Comparison of ENCODE assay signal across 8 mouse cellular contexts in genomic region chr7:35118099-35118781, GRCm38 (mm10). TPM values are rescaled to one million over a fixed set of nuclear protein-coding genes. Genes with fewer than 3 reads are reported as not detected.
DNase-seq lines count a peak whose midpoint lies in the region; ATAC-seq and TF ChIP-seq lines count a peak whose summit lies in the region.

No protein-coding gene starts in this region.

- 0 out of 2 replicates have a peak, but pooled peaks have one; percentile 18 for ATAC-seq in cerebellum, adult (ENCODE audit: insufficient number of reproducible peaks, low FRiP score, low TSS enrichment)
- ATAC-seq in embryonic facial prominence, embryonic 11.5 days (replicated peaks; ENCODE audit: insufficient number of reproducible peaks, low FRiP score, low TSS enrichment, low read depth), result peak; percentile 53; the same call in 1 of the 2 replicates
- ATAC-seq in limb, embryonic 13.5 days (ENCODE audit: low FRiP score, low read depth), result peak; percentile 76
- ATAC-seq in midbrain, embryonic 12.5 days (ENCODE audit: low FRiP score, low read depth), result peak; percentile 61; the same call in 1 of the 2 replicates

- H3K4me1 ChIP-seq in embryonic facial prominence, embryonic 11.5 days (ENCODE audit: control insufficient read depth, insufficient read depth, low read length), result peaks cover 7% of the 10 kb centered on the region
- H3K4me1 ChIP-seq in heart, adult 2 months (ENCODE audit: control insufficient read depth, insufficient read depth, low read length), result no peaks in the 10 kb centered on the region
- H3K4me1 ChIP-seq in limb, embryonic 13.5 days, result peaks cover 25% of the 10 kb centered on the region
- H3K4me1 ChIP-seq in midbrain, embryonic 12.5 days, result peaks cover 21% of the 10 kb centered on the region
- H3K4me1 ChIP-seq in small intestine, adult 2 months (ENCODE audit: control insufficient read depth, insufficient read depth, insufficient read length, low read length), result peaks cover 18% of the 10 kb centered on the region

- TF ChIP-seq CTCF in heart, adult 2 months (IDR thresholded peaks at IDR 0.05), result peak; percentile 71
- peak; percentile 64; the same call in 1 of the 2 replicates for TF ChIP-seq CTCF in small intestine, adult 2 months (IDR thresholded peaks at IDR 0.05; ENCODE audit: extremely low read depth, insufficient read length, insufficient replicate concordance, low read depth, low read length)

- H3K4me3 ChIP-seq in embryonic facial prominence, embryonic 11.5 days (ENCODE audit: low read depth, low read length), result peak overlapping the region; percentile 50
- peak overlapping the region; percentile 69 for H3K4me3 ChIP-seq in heart, adult 2 months
- peak overlapping the region; percentile 62 for H3K4me3 ChIP-seq in limb, embryonic 13.5 days
- H3K4me3 ChIP-seq in midbrain, embryonic 12.5 days, result peak overlapping the region; percentile 57
- H3K4me3 ChIP-seq in small intestine, adult 2 months (ENCODE audit: low read depth, low read length), result peak overlapping the region; percentile 92

- intact Hi-C loops in heart, adult 2 months (cut with DNase I), result loop anchor here (1.0 to 5.0 kb wide), 4 partner anchors 37 to 144 kb away; partner anchors contain the start of gene Cebpg

- TF ChIP-seq EP300 in heart, adult 2 months (IDR thresholded peaks at IDR 0.05; ENCODE audit: insufficient read depth, low read depth, low read length), result no peak

- TF ChIP-seq POLR2A in heart, adult 2 months (IDR thresholded peaks at IDR 0.05; ENCODE audit: insufficient read depth, low read depth, low read length), result peak; percentile 62
- no peak; the same call in 1 of the 2 replicates for TF ChIP-seq POLR2A in small intestine, adult 2 months (IDR thresholded peaks at IDR 0.05; ENCODE audit: low read depth, low read length)

- peaks cover 48% of the 10 kb centered on the region for H3K27me3 ChIP-seq in embryonic facial prominence, embryonic 11.5 days (ENCODE audit: control insufficient read depth, insufficient read depth, low read length)
- H3K27me3 ChIP-seq in heart, adult 2 months (ENCODE audit: control insufficient read depth, insufficient read depth, low read length), result peaks cover 5% of the 10 kb centered on the region
- H3K27me3 ChIP-seq in limb, embryonic 13.5 days, result peaks cover 77% of the 10 kb centered on the region
- H3K27me3 ChIP-seq in midbrain, embryonic 12.5 days, result peaks cover 81% of the 10 kb centered on the region
- H3K27me3 ChIP-seq in small intestine, adult 2 months (ENCODE audit: control insufficient read depth, insufficient read depth, low read length), result no peaks in the 10 kb centered on the region

- no peak for DNase-seq in cerebellum, adult 11 months
- DNase-seq in embryonic facial prominence, embryonic 11.5 days (ENCODE audit: low spot score), result peak; percentile 90
- peak; percentile 89 for DNase-seq in heart, adult 2 months
- DNase-seq in kidney, adult 11 months, result peak; percentile 80

- peak overlapping the region; percentile 61 for H3K9ac ChIP-seq in embryonic facial prominence, embryonic 11.5 days (replicated peaks; ENCODE audit: low read length)
- H3K9ac ChIP-seq in heart, adult 2 months (ENCODE audit: low read depth, low read length), result peak overlapping the region; percentile 81
- peak overlapping the region; percentile 68 for H3K9ac ChIP-seq in limb, embryonic 13.5 days
- H3K9ac ChIP-seq in midbrain, embryonic 12.5 days (replicated peaks), result peak overlapping the region; percentile 41

- H3K9me3 ChIP-seq in embryonic facial prominence, embryonic 11.5 days (replicated peaks; ENCODE audit: control insufficient read depth, low read length), result no peaks in the 10 kb centered on the region
- H3K9me3 ChIP-seq in limb, embryonic 13.5 days, result no peaks in the 10 kb centered on the region
- H3K9me3 ChIP-seq in midbrain, embryonic 12.5 days, result no peaks in the 10 kb centered on the region

- no peaks in the 10 kb centered on the region for H3K79me2 ChIP-seq in heart, adult 2 months (replicated peaks; ENCODE audit: control insufficient read depth, insufficient read depth, low read length)

- H3K36me3 ChIP-seq in embryonic facial prominence, embryonic 11.5 days (replicated peaks; ENCODE audit: control insufficient read depth, insufficient read depth, low read depth, low read length), result no peaks in the 10 kb centered on the region
- H3K36me3 ChIP-seq in heart, adult 2 months (ENCODE audit: control insufficient read depth, insufficient read depth, low read length), result no peaks in the 10 kb centered on the region
- H3K36me3 ChIP-seq in limb, embryonic 13.5 days, result no peaks in the 10 kb centered on the region
- H3K36me3 ChIP-seq in midbrain, embryonic 12.5 days, result no peaks in the 10 kb centered on the region
- no peaks in the 10 kb centered on the region for H3K36me3 ChIP-seq in small intestine, adult 2 months (ENCODE audit: control insufficient read depth, insufficient read depth, low read length)

- no peak overlapping the region for H3K27ac ChIP-seq in embryonic facial prominence, embryonic 11.5 days (replicated peaks; ENCODE audit: low read depth, low read length)
- peak overlapping the region; percentile 87 for H3K27ac ChIP-seq in heart, adult 2 months
- peak overlapping the region; percentile 67 for H3K27ac ChIP-seq in limb, embryonic 13.5 days
- H3K27ac ChIP-seq in midbrain, embryonic 12.5 days (replicated peaks), result no peak overlapping the region
- H3K27ac ChIP-seq in small intestine, adult 2 months (ENCODE audit: insufficient read depth, low read depth, low read length), result peak overlapping the region; percentile 99

- under 1% methylated on average over 49 of the region's 49 CpGs for WGBS in embryonic facial prominence, embryonic 11.5 days
- WGBS in heart, adult 2 months, result under 1% methylated on average over 49 of the region's 49 CpGs
- WGBS in limb, embryonic 13.5 days, result under 1% methylated on average over 49 of the region's 49 CpGs
- under 1% methylated on average over 49 of the region's 49 CpGs for WGBS in midbrain, embryonic 12.5 days
- WGBS in small intestine, adult 2 months, result under 1% methylated on average over 49 of the region's 49 CpGs

- H3K4me2 ChIP-seq in embryonic facial prominence, embryonic 11.5 days (ENCODE audit: low read depth, low read length), result peak overlapping the region; percentile 96
- peak overlapping the region; percentile 95 for H3K4me2 ChIP-seq in limb, embryonic 13.5 days (replicated peaks)
- peak overlapping the region; percentile 97 for H3K4me2 ChIP-seq in midbrain, embryonic 12.5 days (replicated peaks)

RNA-seq across cellular contexts. Expression of gene Cebpa, which starts 0.9 kb away (rescaled TPM):
- 0.79 and 0.90 TPM in 2 replicates for polyA plus RNA-seq in embryonic facial prominence, embryonic 11.5 days (2014; fragmentation: Nextera tagmentation; extraction: Ambion mirVana)
- 1 to 10 TPM; 7.3 to 7.8 TPM for total RNA-seq in heart, adult 2 months (2021)
- polyA plus RNA-seq in heart, adult 2 months (2012; rRNA removed), result 8.6 and 16.5 TPM in 2 replicates
- 2.0 and 2.2 TPM in 2 replicates for polyA plus RNA-seq in limb, embryonic 13.5 days (2015; fragmentation: Nextera tagmentation; extraction: Ambion mirVana)
- polyA plus RNA-seq in midbrain, embryonic 12.5 days (2016; fragmentation: Nextera tagmentation; extraction: Ambion mirVana), result 0.77 TPM in 2 replicates
- polyA plus RNA-seq in small intestine, adult 2 months (2012; rRNA removed), result 39.2 and 105 TPM in 2 replicates

Comparison
In these comparisons a context has a peak if more than half of its experiments do, and no peak if none do; other contexts are left out.
1. ATAC-seq: peak in every context shown above with its lines; median percentile 76 in limb, embryonic 13.5 days; 61 in midbrain, embryonic 12.5 days; 53 in embryonic facial prominence, embryonic 11.5 days; 18 in cerebellum, adult.
2. H3K27ac ChIP-seq: peak in heart, adult 2 months (single experiment), limb, embryonic 13.5 days (single experiment) and small intestine, adult 2 months (single experiment); none in embryonic facial prominence, embryonic 11.5 days (single experiment) and midbrain, embryonic 12.5 days (single experiment).
3. Peak in every context shown above with its lines, with median percentiles within 50 percentile points of each other: H3K4me2 ChIP-seq, H3K4me3 ChIP-seq and H3K9ac ChIP-seq.